Mouse (Mus musculus): ENCODE data around the gene Mynn.

The Mynn gene

GRCm38 (mm10) chr3:30635629-30636028 lies 33.8 kb downstream of the Mynn start:
- in situ Hi-C loops (cut with MboI, MseI): no loop called here

- in situ Hi-C loops (cut with MboI, MseI): no loop called here
These were observed 42.3 kb downstream of the Mynn start, which contains the start of gene Lrriq4 for GRCm38 (mm10) chr3:30644207-30644606. TSS of gene Lrriq4 (plus strand) at chr3:30644507.

- in situ Hi-C loops (cut with MboI, MseI): no loop called here
These were observed 44.9 kb downstream of the Mynn start for GRCm38 (mm10) chr3:30646761-30647160.

- in situ Hi-C loops (cut with MboI, MseI): no loop called here
These were observed 45.7 kb downstream of the Mynn start, which contains the start of gene Lrrc34 for GRCm38 (mm10) chr3:30647440-30648090. TSS of gene Lrrc34 (minus strand) at chr3:30647869.

- in situ Hi-C loops (cut with MboI, MseI): no loop called here
These were observed 46.6 kb downstream of the Mynn start for GRCm38 (mm10) chr3:30648466-30648865.

GRCm38 (mm10) chr3:30650062-30650841 lies 48.4 kb downstream of the Mynn start:
- in situ Hi-C loops (cut with MboI, MseI): no loop called here

GRCm38 (mm10) chr3:30655937-30656336 lies 54.1 kb downstream of the Mynn start:
- in situ Hi-C loops (cut with MboI, MseI): no loop called here

- in situ Hi-C loops (cut with MboI, MseI): no loop called here
These were observed 56.6 kb downstream of the Mynn start for GRCm38 (mm10) chr3:30658486-30658885.

Measured in regulatory T cell (primary cell).